Mouse (Mus musculus): Measurements from ENCODE around the gene Smpdl3b. TPM values are rescaled to one million over a fixed set of nuclear protein-coding genes. Genes with fewer than 3 reads are reported as not detected.
A peak's percentile ranks its signal among the peaks of the same experiment; 100 is the strongest.
"Not testable (repeated sequence)": the region's sequence is repeated elsewhere in the genome, so short reads cannot be mapped to it uniquely, and the experiment has no call there.

The Smpdl3b gene
- polyA plus RNA-seq, 1 experiment from 2014 or later, result 5.3 TPM

DNA sequence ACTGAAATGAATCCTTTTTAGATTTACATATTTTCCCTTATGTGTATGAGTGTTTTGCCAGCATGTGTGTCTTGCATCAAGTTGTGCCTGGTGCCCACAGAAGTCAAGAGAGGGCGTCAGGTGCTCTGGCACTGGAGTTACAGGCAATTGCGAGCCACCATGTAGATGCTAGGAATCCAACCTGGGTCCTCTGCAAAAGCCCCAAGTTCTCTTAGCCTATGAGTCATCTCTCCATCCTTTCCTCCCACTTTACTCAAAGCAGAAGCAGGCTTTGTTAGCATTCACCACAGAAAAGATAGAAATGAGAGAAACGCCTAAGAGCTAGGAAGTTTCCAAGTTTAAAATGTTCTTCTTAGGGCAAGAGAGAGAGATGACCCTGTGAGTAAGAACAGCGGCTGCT, 42.8 kb upstream of the Smpdl3b start:
- H3K27ac ChIP-seq (ENCODE audit: low read length), result no peak overlapping the region
- no peak overlapping the region for H3K4me2 ChIP-seq (ENCODE audit: low read depth, low read length)
- H3K4me1 ChIP-seq (ENCODE audit: control insufficient read depth, insufficient read depth, low read length), result no peaks in the 10 kb centered on the region
- no peaks in the 10 kb centered on the region for H3K36me3 ChIP-seq (ENCODE audit: control insufficient read depth, insufficient read depth, low read length)
- no peak for ATAC-seq (ENCODE audit: insufficient read depth, low FRiP score)
- H3K9ac ChIP-seq (ENCODE audit: low read length), result no peak overlapping the region
- no peaks in the 10 kb centered on the region for H3K9me3 ChIP-seq (replicated peaks; ENCODE audit: control insufficient read depth, low read length)
- WGBS, result 80% methylated on average over 4 of the region's 4 CpGs
- H3K4me3 ChIP-seq (replicated peaks; ENCODE audit: low read length), result no peak overlapping the region
- H3K27me3 ChIP-seq (ENCODE audit: control insufficient read depth, insufficient read depth, low read length), result peaks cover 4% of the 10 kb centered on the region; the same call in 1 of the 2 replicates

DNA sequence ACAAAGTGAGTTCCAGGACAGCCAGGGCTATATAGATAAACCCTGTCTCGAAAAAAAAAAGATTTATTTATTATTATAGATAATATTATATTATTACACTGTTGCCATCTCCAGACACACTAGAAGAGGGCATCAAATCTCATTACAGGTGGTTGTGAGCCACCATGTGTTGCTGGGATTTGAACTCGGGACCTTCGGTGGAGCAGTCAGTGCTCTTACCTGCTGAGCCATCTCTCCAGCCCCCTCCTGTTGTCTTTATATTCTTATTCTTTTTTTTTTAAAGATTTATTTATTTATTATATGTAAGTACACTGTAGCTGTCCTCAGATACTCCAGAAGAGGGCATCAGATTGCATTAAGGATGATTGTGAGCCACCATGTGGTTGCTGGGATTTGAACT, 41.6 kb upstream of the Smpdl3b start:
- not testable (repeated sequence) for H3K9ac ChIP-seq (ENCODE audit: low read length); H3K4me1 ChIP-seq (ENCODE audit: control insufficient read depth, insufficient read depth, low read length); H3K9me3 ChIP-seq (replicated peaks; ENCODE audit: control insufficient read depth, low read length); H3K4me2 ChIP-seq (ENCODE audit: low read depth, low read length); H3K27me3 ChIP-seq (ENCODE audit: control insufficient read depth, insufficient read depth, low read length); H3K36me3 ChIP-seq (ENCODE audit: control insufficient read depth, insufficient read depth, low read length); ATAC-seq (ENCODE audit: insufficient read depth, low FRiP score); H3K27ac ChIP-seq (ENCODE audit: low read length); H3K4me3 ChIP-seq (replicated peaks; ENCODE audit: low read length)
- WGBS, result 85% methylated on average over 3 of the region's 3 CpGs

DNA sequence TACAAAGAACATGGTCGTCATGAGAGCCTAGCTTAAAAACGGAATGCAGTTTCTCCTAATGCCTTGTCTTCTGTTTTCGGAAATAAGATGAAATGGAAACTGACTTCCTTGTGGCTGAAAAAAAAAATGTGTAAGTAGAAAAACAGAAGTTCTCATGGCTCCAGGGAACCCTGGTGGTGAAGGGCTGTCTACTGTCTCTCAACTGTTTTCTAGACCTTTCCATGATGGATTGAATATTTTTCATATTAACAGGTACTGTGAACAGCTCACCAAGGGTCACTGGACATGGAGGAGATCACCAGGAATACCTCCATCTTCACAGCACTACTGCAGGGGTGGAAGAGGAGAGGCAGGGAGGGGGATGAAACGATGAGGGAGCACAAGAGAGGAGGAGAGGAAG, 41.0 kb upstream of the Smpdl3b start:
- peaks cover 4% of the 10 kb centered on the region; the same call in 1 of the 2 replicates for H3K27me3 ChIP-seq (ENCODE audit: control insufficient read depth, insufficient read depth, low read length)
- ATAC-seq (ENCODE audit: insufficient read depth, low FRiP score), result no peak
- WGBS, result 67% methylated on average over 4 of the region's 4 CpGs
- H3K36me3 ChIP-seq (ENCODE audit: control insufficient read depth, insufficient read depth, low read length), result no peaks in the 10 kb centered on the region
- H3K27ac ChIP-seq (ENCODE audit: low read length), result no peak overlapping the region
- H3K9ac ChIP-seq (ENCODE audit: low read length), result no peak overlapping the region
- no peak overlapping the region for H3K4me3 ChIP-seq (replicated peaks; ENCODE audit: low read length)
- H3K9me3 ChIP-seq (replicated peaks; ENCODE audit: control insufficient read depth, low read length), result no peaks in the 10 kb centered on the region
- no peaks in the 10 kb centered on the region for H3K4me1 ChIP-seq (ENCODE audit: control insufficient read depth, insufficient read depth, low read length)
- no peak overlapping the region for H3K4me2 ChIP-seq (ENCODE audit: low read depth, low read length)

DNA sequence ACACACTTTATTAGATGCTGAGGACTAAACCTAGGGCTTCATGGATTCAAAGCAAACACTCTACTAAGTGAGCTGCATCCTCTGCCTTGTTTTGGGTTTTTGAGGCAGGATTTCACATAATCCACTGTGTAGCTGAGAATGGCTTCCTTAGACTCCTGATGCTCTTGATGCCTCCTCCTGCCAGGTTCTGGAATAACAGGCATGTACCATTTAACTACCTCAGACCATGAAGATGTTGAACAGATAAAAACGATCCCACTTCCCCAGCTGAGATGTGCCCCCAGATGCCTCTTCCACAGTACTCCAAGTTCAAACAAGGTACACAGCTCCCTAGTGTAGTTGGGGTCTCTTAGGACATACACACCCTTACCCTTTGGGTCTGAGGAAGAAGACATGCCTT, 40.4 kb upstream of the Smpdl3b start:
- H3K9ac ChIP-seq (ENCODE audit: low read length), result no peak overlapping the region
- no peaks in the 10 kb centered on the region for H3K9me3 ChIP-seq (replicated peaks; ENCODE audit: control insufficient read depth, low read length)
- H3K4me1 ChIP-seq (ENCODE audit: control insufficient read depth, insufficient read depth, low read length), result no peaks in the 10 kb centered on the region
- no peak overlapping the region for H3K4me3 ChIP-seq (replicated peaks; ENCODE audit: low read length)
- H3K4me2 ChIP-seq (ENCODE audit: low read depth, low read length), result no peak overlapping the region
- 67% methylated on average over 1 of the region's 1 CpGs for WGBS
- no peaks in the 10 kb centered on the region for H3K36me3 ChIP-seq (ENCODE audit: control insufficient read depth, insufficient read depth, low read length)
- no peak overlapping the region for H3K27ac ChIP-seq (ENCODE audit: low read length)
- H3K27me3 ChIP-seq (ENCODE audit: control insufficient read depth, insufficient read depth, low read length), result peaks cover 4% of the 10 kb centered on the region; the same call in 1 of the 2 replicates
- ATAC-seq (ENCODE audit: insufficient read depth, low FRiP score), result no peak

DNA sequence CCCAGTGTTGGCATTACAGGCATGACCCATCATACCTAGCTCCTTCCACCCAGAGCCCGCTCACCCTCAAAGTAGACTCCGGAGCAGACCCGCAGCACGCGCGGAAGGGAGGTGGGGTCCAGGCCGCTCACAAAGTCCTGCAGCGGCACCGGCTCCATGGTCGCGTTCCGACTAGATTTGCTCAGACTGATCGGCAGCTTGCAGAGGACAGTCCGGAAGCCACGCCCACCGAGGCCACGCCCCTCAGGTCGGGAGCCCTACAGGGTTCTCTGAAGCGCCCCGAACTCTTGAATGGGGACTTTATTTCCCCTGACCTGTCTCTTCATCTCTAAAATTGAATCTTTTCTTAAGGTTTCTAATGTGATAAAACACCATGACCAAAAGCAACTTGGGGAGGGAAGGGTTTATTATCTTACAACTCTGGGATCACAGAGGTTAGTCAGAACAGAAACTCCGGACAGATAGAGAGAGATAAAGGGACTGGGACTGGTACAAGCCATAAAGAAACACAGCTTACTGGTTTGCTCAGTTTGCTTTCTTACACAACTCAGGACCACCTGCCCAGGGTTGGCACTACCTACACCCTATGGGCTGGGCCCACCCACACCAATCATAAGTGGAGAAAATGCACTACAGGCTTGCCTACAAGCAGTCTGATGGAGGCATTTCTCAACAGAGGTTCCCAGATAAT, 39.3 kb upstream of the Smpdl3b start, which contains the start of gene Themis2:
Themis2 (minus strand) TSS at position 192 of the 691 bp plus-strand sequence.
- WGBS, result 3% methylated on average over 21 of the region's 21 CpGs
- peak; percentile 74; the same call in 1 of the 2 replicates for ATAC-seq (ENCODE audit: insufficient read depth, low FRiP score)
- Histone ChIP-seq H3K4me2 (ENCODE audit: low read depth, low read length) (peak within 1 kb of the TSS; percentile 61), H3K4me3 (replicated peaks; ENCODE audit: low read length) (peak within 1 kb of the TSS; percentile 48), H3K27me3 (ENCODE audit: control insufficient read depth, insufficient read depth, low read length) (peaks cover 4% of the 10 kb centered on the region; the same call in 1 of the 2 replicates), H3K27ac (ENCODE audit: low read length) (no peak within 1 kb of the TSS), H3K4me1 (ENCODE audit: control insufficient read depth, insufficient read depth, low read length) (no peaks in the 10 kb centered on the region), H3K36me3 (ENCODE audit: control insufficient read depth, insufficient read depth, low read length) (no peaks in the 10 kb centered on the region), H3K9me3 (replicated peaks; ENCODE audit: control insufficient read depth, low read length) (no peaks in the 10 kb centered on the region), H3K9ac (ENCODE audit: low read length) (peak within 1 kb of the TSS; percentile 69)

DNA sequence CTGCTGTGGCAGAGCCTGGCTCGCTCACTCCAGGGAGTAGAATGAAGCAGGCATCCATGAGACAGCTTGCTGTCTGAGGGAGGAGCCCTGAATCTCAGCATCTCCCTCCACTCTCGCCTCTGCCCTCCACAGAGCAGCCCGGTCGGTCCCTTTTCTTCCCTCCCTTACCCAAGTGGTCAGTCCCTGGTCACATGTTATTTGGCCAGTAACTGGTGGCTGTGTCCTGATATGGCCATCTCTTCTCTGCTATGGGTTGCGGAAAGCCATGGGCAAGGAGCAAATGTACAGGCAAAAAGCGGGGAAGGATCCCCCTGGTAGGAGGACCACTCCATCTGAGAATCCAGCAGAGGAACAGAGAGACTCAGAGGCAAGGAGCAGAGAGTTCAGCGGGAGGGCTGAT, 38.1 kb upstream of the Smpdl3b start:
- 59% methylated on average over 7 of the region's 7 CpGs for WGBS
- ATAC-seq (ENCODE audit: insufficient read depth, low FRiP score), result no peak

DNA sequence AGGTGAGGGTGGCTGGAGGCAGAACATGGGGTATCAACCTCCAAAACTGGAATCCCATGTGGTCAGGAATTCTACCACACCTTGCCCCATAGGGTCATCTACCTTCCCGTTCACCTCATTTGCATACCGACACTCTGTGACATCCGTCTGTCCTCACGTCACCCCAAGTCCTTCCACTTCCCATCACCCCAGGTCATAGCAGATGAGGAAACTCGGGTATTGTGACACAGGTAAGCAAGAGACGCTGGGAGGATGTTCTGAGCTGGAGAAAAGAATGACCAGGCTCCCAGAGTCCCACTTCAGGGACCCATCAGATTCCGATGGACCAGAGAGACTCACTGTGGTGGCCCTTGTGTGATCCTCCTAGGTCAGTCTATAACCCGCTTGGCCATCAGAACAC, 37.7 kb upstream of the Smpdl3b start:
- H3K27ac ChIP-seq (ENCODE audit: low read length), result no peak overlapping the region
- no peaks in the 10 kb centered on the region for H3K36me3 ChIP-seq (ENCODE audit: control insufficient read depth, insufficient read depth, low read length)
- no peaks in the 10 kb centered on the region for H3K4me1 ChIP-seq (ENCODE audit: control insufficient read depth, insufficient read depth, low read length)
- H3K4me3 ChIP-seq (replicated peaks; ENCODE audit: low read length), result no peak overlapping the region
- no peak for ATAC-seq (ENCODE audit: insufficient read depth, low FRiP score)
- H3K9ac ChIP-seq (ENCODE audit: low read length), result no peak overlapping the region
- WGBS, result 66% methylated on average over 8 of the region's 8 CpGs
- no peaks in the 10 kb centered on the region for H3K9me3 ChIP-seq (replicated peaks; ENCODE audit: control insufficient read depth, low read length)
- no peak overlapping the region for H3K4me2 ChIP-seq (ENCODE audit: low read depth, low read length)
- peaks cover 4% of the 10 kb centered on the region; the same call in 1 of the 2 replicates for H3K27me3 ChIP-seq (ENCODE audit: control insufficient read depth, insufficient read depth, low read length)

More for the DNA sequence above, 38.1 kb upstream of the Smpdl3b start:
- Histone ChIP-seq H3K27ac (ENCODE audit: low read length) (no peak overlapping the region), H3K4me2 (ENCODE audit: low read depth, low read length) (no peak overlapping the region), H3K4me3 (replicated peaks; ENCODE audit: low read length) (no peak overlapping the region), H3K9ac (ENCODE audit: low read length) (no peak overlapping the region), H3K4me1 (ENCODE audit: control insufficient read depth, insufficient read depth, low read length) (no peaks in the 10 kb centered on the region), H3K36me3 (ENCODE audit: control insufficient read depth, insufficient read depth, low read length) (no peaks in the 10 kb centered on the region), H3K9me3 (replicated peaks; ENCODE audit: control insufficient read depth, low read length) (no peaks in the 10 kb centered on the region), H3K27me3 (ENCODE audit: control insufficient read depth, insufficient read depth, low read length) (peaks cover 4% of the 10 kb centered on the region; the same call in 1 of the 2 replicates)

DNA sequence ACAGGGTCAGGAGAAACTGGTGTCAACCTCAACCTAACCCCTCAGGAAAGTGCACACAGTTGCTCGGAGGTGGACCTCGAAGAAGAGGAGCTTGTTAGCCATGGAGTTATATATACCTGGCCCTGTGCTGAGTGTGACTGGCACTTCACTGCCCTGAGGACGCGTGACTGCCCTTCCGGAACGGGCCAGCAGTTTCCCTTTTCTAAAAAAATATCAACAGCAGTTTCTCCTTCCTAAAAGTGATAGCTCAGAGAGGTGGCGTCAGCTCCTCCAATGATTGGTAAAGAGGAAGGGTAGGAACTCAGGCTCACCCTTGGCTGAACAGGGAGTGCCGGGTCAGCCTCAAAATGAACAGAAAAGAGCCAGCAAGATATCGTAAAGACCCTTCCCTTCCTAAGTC, 37.0 kb upstream of the Smpdl3b start:
- 55% methylated on average over 9 of the region's 9 CpGs for WGBS
- ATAC-seq (ENCODE audit: insufficient read depth, low FRiP score), result no peak
- H3K36me3 ChIP-seq (ENCODE audit: control insufficient read depth, insufficient read depth, low read length), result no peaks in the 10 kb centered on the region
- H3K27me3 ChIP-seq (ENCODE audit: control insufficient read depth, insufficient read depth, low read length), result peaks cover 4% of the 10 kb centered on the region; the same call in 1 of the 2 replicates
- no peak overlapping the region for H3K9ac ChIP-seq (ENCODE audit: low read length)
- no peak overlapping the region for H3K27ac ChIP-seq (ENCODE audit: low read length)
- no peaks in the 10 kb centered on the region for H3K4me1 ChIP-seq (ENCODE audit: control insufficient read depth, insufficient read depth, low read length)
- H3K4me3 ChIP-seq (replicated peaks; ENCODE audit: low read length), result no peak overlapping the region
- H3K9me3 ChIP-seq (replicated peaks; ENCODE audit: control insufficient read depth, low read length), result no peaks in the 10 kb centered on the region
- H3K4me2 ChIP-seq (ENCODE audit: low read depth, low read length), result no peak overlapping the region

DNA sequence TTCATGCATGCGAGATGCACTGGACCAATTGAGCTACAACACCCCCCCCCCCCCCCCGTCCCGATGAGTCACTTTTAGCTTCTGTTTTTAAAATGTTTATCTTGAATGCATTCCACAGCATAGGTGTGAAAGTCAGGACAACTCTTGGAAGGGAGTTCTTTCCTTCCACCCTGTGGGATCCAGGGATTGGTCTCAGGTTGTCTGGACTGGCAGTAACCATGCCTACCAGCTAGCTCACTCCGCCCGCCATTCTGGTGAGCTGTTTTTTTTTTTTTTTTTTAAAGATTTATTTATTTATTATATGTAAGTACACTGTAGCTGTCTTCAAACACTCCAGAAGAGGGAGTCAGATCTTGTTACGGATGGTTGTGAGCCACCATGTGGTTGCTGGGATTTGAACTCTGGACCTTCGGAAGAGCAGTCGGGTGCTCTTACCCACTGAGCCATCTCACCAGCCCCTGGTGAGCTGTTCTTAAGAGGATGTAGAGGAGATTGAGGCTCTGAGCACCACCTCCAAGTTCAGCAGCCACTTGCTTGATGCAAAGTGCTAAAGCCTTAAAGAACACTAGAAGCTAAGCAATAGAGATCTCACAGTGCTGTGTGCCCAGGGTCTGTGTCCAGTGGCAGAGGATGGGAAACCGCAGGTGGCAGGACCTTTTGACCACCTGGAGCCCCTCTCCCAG, 36.4 kb upstream of the Smpdl3b start:
- not testable (repeated sequence) for H3K4me3 ChIP-seq (replicated peaks; ENCODE audit: low read length); H3K36me3 ChIP-seq (ENCODE audit: control insufficient read depth, insufficient read depth, low read length); H3K9me3 ChIP-seq (replicated peaks; ENCODE audit: control insufficient read depth, low read length); H3K9ac ChIP-seq (ENCODE audit: low read length); ATAC-seq (ENCODE audit: insufficient read depth, low FRiP score); H3K4me1 ChIP-seq (ENCODE audit: control insufficient read depth, insufficient read depth, low read length); H3K27me3 ChIP-seq (ENCODE audit: control insufficient read depth, insufficient read depth, low read length); H3K4me2 ChIP-seq (ENCODE audit: low read depth, low read length); H3K27ac ChIP-seq (ENCODE audit: low read length)
- 78% methylated on average over 8 of the region's 9 CpGs for WGBS
